Mouse (Mus musculus) monocyte, adult 5-6 weeks (primary cell): ENCODE data around the gene Scarb1. TPM values are rescaled to one million over a fixed set of nuclear protein-coding genes. Genes with fewer than 3 reads are reported as not detected.
A peak's percentile ranks its signal among the peaks of the same experiment; 100 is the strongest.

Experiments used
- ATAC-seq: fragments of 153-309, 156-312 bp; replicated peaks from 2 replicates; pipeline ENCODE4 v1.8.0; 2017; ENCODE audit warnings: mild to moderate bottlenecking; ENCODE audit not compliant: low TSS enrichment, insufficient number of reproducible peaks, severe bottlenecking, poor library complexity, low FRiP score
- total RNA-seq: library from RNA; stranded (forward); fragments of 200-1000, 200-491, 200-594 nt; gene quantifications from 3 replicates; pipeline ENCODE4 v1.2.3, GENCODE M21; 2017

Scarb1 gene
- total RNA-seq, 1 experiment from 2014 or later: 77.1 TPM

DNA sequence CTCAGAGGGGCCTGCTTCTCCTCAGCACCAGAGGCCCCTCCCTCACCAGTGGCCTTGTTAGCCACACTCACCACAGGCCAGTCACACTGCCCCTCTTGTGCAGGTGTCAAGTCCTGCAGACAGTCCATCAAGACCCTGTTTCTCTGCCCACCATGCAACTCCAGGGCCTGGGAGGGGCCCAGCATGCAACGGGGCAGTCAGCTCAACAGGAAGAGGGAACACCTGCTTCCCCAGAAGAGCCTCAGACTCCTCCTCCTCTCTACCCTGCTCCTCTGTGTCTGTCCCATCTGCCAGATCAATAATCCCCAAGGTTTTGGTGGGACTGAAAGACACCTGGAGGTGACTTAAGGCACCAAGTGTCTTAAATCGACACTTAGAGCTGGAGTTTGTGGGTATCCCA is 24.1 kb downstream of the Scarb1 start:
- no peak for ATAC-seq

DNA sequence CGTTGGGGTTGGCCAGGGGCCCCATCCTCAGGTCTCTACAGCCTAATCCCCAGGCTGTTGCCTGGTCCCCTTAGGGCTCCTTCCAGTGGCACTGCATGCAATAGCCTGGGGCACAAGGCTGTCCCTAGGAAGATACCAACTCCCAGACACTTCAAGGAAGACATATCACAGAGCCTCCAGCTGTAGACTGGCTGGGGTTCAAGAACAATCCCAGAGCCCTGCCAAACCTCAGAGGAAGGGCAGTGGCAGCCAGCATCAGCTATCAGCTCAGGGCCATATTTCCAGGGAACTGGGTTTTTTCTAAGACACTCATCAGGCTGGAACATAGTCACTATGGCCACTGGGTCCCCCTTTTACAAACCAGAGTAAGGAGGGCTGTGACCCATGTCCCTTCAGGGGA is 25.8 kb downstream of the Scarb1 start:
- ATAC-seq: no peak

DNA sequence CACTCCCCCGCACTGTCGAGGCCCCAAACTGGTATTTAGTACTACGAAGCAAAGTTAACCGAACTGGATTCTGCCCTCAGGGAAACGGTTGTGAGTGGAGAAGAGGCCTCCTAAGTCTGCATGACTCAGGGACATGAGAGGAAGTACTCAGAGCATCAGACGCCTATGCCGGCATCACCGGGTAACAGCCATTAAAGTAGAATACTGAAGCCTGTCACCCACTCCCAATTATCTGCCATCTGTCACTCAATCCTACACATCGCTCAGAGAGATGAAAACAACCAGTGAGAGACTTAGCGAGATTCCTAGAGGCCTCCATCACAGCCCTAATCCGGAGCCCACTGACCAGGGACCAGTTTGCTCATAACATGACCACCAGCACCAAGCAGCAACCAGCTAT is 26.9 kb downstream of the Scarb1 start:
- ATAC-seq: no peak

DNA sequence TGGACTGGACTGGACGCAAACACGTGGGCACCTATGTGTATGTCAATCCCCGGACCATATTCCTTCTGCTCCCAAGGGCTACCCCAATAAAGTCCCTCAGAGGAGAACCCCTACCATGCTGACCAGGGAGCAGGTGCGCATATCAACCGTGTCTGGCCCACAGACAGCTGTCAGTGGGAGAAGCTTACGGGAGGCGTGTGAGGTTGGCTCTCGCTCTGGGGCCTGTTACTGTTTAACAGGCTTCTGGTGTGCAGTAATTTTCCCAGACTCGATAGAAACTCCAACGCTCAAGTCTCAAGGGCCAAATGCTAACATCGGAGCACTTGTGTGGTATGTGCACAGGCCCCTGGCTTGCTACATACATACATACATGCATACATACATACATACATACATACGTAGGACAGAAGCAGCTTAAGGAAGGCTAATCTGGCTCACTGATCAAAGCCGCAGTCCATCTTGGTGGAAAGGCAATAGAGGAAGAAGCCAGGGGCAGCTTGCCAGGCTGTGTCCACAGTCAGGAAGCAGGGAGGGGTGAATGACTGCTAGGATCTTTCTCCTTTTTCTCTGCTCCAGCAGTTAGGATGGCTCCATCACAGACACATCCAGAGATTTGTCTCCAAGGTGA is 27.8 kb downstream of the Scarb1 start:
- ATAC-seq: no peak

DNA sequence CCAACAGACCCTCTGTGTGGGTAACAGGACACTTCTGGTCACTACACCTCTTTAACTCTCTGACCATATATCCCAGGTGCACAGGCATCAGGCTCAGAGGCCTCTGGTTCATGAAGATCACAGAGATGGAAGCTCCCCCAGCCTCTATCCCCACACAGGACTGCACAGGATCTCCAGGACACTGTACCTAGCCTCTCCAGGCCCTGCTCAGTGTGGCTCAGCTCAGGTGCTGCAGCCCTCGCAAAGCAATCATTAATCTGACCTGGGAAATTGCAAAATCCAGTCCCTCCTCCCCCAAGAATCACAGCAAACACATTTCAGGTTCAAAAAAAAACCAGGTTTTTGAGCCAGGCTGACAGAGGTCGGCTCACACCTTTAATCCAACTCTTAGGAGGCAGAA is 29.9 kb downstream of the Scarb1 start:
- no peak for ATAC-seq

DNA sequence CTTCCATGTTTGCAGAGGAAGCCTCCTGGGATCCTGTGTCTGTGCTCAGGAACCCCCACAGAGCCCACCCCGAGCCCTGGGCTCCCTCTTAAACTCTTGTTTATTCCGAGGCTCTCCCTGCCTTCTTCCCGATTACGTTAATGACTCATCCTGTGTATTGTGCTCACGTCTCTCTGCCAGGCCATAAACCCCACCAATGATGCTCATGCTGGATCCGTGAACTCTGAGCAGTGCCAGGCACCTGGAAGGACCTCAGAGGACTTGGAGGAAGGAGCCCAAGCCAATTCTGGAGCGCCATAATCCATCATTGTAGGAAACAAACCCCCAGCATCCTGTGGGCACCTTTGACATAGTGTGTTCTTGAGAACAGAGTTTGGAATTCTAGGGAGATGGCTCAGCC is 31.7 kb downstream of the Scarb1 start:
- no peak for ATAC-seq

DNA sequence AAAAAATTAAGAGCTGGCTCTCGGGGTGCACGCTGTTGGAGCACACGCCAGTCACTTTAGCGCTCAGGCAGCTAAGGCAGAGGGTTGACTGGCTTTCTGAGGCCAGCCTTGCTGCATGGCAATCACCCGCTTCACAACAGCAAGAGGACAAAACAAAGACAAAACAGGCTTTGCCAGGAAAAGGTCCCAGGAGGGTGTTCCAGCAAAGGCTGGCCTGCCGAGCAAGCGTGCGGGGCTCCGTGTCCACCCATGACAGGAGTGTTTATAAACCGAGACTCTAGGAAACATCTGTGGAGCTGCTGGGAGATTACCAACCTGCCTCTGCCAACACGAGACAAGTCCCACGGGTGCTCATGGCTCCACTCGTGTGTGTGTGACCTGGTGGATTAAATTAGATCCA is 34.1 kb downstream of the Scarb1 start:
- ATAC-seq: no peak

DNA sequence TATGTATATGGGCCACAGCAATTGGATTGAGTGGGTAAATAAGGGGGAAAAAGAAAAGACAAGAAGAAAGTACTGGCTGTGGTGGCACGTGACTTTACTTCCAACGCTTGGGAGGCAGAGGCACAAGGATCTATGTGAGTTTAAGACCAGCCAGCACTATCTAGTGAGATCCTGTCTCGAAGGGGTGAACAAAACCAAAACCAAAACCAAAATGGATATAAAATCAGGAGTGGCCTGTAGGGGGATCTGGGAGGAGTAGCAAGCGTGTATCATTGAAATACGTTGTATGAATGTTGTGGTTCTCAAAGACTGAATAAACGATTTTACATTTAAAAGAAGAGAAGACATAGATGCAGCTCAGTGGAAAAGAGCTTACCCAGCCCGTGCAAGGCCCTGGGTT is 34.5 kb downstream of the Scarb1 start:
- ATAC-seq: no peak

DNA sequence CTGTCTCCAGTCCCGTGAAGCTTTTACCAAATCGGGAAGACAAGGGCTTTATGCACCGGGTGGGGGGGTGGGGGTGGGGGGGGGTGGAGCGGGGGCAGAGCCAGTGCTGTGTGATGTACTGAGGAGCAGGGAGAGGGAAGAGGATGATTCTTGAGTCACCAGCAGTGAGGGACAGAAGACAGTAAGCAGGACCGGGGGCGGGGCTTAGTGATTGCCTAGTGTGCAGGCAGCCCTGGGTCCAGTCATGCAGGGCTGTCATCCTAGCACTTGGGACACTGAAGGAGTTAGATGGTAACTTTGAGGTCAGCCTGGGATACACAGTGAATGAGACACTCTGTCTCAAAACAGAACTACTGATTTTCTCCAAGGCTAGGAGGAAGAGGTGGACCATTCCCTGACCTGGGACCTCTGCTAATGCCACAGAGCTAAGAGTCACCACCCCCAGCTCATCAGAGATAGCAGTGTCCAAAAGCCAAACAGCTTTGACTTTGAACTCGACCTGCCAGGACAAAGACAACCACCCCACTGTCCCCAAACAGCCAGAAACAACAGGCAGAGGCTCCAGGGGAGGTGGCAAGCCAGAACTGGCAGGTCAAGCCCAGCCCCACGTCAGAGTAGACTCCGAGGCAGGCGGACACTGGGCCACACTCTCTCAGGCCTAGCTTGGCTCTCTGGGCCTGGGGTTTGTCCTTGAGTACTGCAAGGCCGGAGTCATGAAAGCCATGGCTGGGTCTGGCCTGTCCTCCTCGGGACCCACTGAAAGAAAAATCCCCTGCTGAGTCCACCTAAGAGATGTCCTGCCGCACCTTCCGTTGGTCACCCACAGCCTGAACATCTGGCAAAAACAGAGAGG is 35.4 kb downstream of the Scarb1 start:
- no peak for ATAC-seq

DNA sequence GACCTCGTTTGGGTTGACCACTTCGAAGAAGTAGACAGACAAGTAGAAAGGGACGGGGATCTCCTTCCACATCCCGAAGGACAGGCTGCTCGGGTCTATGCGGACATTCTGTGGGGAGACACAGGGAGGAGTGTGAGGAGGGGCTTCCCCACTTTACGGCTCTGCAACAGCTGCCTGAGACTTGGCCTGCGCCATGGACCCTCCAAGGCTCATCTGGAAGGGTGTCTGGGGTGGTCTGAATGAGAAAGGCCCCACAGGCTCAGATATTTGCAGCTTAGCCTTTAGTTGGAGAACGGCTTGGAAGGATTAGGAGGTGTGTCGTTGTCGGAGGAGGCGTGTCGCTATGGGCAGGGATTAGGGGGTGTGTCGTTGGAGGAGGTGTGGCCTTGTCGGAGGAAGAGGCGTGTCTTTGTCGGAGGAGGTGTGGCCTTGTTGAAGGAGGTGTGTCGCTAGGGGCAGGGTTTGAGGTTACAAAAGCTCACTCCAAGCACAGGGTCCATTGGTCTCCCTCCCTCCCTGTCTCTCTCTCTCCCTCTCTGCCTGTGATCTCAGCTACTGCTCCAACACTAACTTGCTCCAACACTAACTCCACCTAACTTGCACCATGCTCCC is 36.5 kb downstream of the Scarb1 start:
- no peak for ATAC-seq

DNA sequence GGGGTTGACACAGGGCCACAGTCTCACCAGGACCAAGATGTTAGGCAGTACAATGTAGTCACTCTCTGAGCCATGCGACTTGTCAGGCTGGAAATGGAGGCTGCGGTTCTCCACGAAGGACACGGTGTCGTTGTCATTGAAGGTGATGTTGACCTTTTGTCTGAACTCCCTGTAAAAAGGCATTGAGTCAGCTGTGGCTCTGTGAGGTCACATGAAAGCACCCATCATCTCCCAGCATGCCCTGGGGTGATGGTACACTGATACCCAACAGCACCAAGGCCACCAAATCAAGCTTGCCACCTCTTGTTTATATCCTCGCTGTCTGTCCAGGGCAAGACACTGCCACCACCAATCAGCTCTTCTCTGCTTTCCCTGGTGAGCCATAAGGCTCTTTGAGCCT is 37.8 kb downstream of the Scarb1 start:
- no peak for ATAC-seq

DNA sequence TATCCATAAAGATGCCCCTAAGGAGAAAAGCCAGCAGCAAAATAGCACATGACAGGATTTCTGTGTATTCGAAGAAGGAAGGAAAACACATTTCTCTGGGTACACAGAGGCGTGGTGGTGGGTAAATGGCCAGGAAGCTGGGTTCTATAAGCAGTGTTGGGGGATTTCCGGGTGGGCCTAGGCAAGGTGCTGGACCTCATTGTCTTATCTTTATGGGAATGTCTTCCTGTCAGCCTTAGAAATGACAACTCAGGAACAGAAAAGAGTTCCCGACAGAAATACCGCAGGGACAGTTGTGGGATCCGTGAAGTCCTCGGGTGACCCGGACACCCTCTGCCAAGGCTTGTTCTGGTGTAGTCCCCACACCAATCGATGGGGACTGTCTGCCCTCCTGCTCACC is 42.7 kb downstream of the Scarb1 start:
- ATAC-seq: no peak

DNA sequence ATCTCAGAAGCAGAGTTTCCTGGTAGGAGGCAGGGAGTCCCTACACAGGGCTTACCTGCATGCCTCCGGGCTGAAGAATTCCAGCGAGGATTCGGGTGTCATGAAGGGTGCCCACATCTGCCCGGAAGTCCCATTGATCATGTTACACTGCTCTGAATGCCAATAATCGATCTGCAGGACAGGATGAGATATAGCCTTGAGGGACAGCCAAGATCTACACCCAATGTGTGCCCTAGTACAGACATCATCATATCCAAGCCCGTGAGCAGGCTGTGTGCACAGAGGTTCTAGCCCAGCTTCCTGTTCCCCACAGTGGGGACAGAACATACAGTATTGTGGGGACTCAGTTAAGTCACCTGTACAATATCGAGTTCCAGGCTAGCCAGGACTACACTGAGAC is 43.7 kb downstream of the Scarb1 start:
- no peak for ATAC-seq

DNA sequence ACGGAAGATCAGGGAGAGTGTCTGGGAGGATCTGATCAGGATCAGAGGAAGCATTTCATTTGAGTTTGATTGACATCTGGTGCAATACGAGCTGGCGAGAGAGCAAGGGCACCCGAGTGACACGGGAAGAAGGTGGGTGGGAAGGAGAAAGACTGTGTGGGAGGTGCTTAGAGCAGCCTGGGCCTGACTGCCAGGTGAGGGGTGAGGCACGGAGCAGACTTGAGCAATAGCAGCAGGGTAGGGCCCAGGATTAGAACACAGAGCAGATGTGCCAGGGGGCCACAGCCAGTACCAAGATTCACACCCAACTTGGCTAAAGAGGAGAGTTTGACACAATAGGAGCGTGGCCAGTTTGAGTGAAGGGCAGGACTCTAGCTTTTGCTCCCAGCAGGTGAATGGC is 47.9 kb downstream of the Scarb1 start:
- ATAC-seq: no peak

DNA sequence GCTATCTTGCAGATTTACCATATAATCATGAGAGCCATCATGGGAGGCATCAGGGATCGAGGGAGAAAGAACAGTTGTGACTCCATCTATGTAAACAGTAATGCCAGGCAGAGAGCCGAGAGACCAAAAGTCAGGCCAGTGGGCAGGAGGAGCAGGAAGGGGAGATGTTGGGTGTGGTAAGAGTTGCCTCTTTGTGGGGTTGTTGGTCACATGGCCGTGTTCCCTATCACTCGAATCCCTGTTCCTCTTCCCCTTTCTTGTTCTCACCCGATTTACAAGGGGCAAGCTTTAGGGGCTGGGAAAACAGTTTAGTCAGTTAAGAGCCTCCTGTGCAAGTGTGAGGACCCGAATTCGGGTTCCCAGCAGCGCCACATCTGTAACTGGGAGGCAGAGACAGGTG is 49.0 kb downstream of the Scarb1 start:
- peak; percentile 75 for ATAC-seq

DNA sequence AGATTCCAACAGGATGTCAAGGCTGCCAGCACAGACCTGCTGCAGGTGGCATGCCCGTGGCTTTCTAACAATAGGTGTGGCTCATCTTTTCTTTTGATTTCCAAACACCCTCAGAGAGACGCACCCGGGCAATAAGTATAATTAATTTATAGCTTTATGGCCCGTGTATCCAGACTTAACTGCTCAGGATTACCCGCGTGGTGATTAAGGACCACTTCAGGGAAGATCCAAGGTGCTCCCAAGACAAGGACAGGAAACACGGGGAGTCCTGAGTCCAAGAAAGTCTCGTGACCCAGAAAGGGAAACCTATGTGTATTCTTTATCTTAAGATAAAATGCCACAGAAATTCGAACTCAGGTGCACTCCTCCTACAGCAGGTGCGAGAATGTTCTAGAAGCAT is 49.5 kb downstream of the Scarb1 start:
- ATAC-seq: no peak

DNA sequence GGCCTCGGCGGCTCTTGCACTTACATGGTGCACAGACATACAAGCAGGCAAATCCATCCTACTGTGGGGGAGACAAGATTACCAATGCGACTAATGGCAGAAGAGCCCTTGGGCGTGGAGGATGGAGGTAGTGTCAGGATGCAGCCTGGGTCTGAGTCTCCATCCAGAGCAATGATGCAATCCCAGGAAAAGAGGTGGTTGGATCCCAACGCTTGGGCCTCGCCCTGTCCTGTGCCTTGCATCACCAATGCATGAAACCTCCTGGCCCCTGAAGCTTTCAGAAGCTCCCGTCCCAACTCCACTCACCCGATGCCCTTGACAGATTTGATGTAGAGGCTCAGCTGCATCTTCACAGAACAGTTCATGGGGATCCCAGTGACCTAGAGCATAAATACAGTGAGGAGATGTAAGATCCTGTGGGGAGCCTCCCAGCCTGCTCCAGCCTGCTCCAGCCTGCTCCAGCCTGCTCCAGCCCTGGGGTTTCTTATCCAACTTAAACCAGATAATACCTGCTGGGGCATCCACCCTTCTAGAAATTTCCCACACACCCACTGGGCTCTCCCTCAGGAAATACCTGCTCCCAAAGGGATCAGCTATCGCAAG is 53.7 kb downstream of the Scarb1 start:
- no peak for ATAC-seq

DNA sequence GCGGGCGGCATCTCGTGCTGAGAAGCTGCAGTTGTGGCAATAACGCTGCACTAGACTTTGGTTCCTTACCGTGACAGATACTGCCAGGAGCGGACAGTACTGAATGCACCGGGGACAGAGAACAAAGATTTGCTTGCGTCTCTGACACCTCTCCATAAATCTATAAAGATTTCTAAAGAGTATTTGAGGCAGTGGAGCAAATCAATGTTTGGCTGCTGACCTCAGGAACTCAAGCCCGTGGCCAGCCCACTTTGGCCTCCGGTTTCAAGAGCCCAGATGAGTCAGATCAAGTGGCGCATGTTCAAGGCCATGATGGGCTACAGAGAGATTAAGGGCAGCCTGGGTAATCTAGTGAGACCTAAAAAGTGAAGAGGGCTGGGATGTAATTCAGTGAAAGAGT is 54.8 kb downstream of the Scarb1 start:
- no peak for ATAC-seq

DNA sequence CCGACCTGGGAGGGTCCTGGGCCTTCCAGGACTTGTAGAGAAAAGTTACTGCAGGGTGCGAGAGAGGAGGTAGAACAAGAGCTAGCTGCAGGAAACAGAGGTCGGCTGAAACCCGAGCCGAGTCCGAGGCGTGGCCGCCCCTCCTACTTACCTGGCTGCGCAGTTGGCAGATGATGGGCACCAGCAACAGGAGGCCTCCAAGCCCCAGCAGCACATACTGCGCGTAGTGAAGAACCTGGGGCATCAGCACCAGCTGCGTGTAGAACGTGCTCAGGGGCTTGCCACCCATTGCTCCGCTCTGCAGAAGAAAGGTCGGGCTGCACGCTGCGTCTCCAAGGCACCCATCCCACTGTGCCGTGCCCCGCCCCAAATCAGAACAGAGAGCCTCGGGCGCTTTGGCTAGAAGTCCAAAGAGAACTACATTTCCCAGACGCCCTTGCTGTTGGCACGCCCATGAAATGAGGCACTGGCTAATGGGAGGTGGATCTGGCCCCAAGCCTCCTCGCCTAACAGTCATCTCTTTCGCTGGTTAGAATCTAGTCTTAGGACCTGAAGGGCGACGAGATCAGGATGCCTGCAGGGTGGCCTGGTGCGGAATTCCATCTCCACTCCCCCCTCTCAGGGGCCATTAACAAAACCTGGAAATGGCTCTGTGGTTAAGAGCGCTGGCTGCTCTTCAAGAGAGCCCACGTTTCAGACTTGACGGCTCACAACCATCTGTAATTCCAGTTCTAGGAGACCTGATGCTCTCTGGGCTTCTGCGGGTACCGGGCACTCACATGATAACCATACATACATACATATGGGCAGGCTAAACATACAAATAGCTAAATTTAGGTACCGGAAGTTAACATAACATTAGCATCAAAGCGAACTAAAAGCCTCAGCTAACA is 56.9 kb downstream of the Scarb1 start:
- no peak for ATAC-seq
